Mouse (Mus musculus) stomach, embryonic 15.5 days (tissue): Measurements from ENCODE around the gene Wwox. TPM values are rescaled to one million over a fixed set of nuclear protein-coding genes. Genes with fewer than 3 reads are reported as not detected.

Experiments
- ATAC-seq: fragments of 200-750 bp; cut with Nextera tagmentation; 2 replicates; pipeline ENCODE4 v1.8.0; 2017; ENCODE audit warnings: low read depth, moderate number of reproducible peaks, moderate TSS enrichment; ENCODE audit not compliant: insufficient read depth, low FRiP score
- H3K27ac ChIP-seq: fragments of 300-500 bp; sonication (generic); 2 replicates; pipeline ENCODE4 v1.5.1; 2015; ENCODE audit warnings: mild to moderate bottlenecking, inconsistent platforms
- H3K27me3 ChIP-seq: fragments of 300-500 bp; sonication (generic); replicated peaks from 2 replicates; pipeline ENCODE4 v1.6.1; 2015; ENCODE audit warnings: inconsistent platforms
- H3K36me3 ChIP-seq: fragments of 300-500 bp; sonication (generic); 2 replicates; pipeline ENCODE4 v1.6.1; 2015; ENCODE audit warnings: inconsistent platforms
- H3K4me1 ChIP-seq: fragments of 300-500 bp; sonication (generic); 2 replicates; pipeline ENCODE4 v1.6.1; 2015; ENCODE audit warnings: inconsistent platforms
- H3K4me2 ChIP-seq: fragments of 300-500 bp; sonication (generic); 2 replicates; pipeline ENCODE4 v1.6.1; 2015; ENCODE audit warnings: mild to moderate bottlenecking, inconsistent platforms
- H3K4me3 ChIP-seq: fragments of 300-500 bp; sonication (generic); replicated peaks from 2 replicates; pipeline ENCODE4 v1.5.1; 2015; ENCODE audit warnings: inconsistent platforms
- H3K9ac ChIP-seq: fragments of 300-500 bp; sonication (generic); 2 replicates; pipeline ENCODE4 v1.6.1; 2015; ENCODE audit warnings: inconsistent platforms
- H3K9me3 ChIP-seq: fragments of 300-500 bp; sonication (generic); 2 replicates; pipeline ENCODE4 v1.6.1; 2016; ENCODE audit warnings: inconsistent platforms
- WGBS: fragments of 180-500 bp; shearing (Covaris S2); methylation state at CpG from one replicate; pipeline ENCODE4 v1.1.7; 2015; 5-methylcytosine and 5-hydroxymethylcytosine counted together
- polyA plus RNA-seq: library from polyadenylated mRNA; unstranded; fragments of >200 nt; fragmentation: Nextera tagmentation; extraction: Ambion mirVana; gene quantifications from 2 replicates; pipeline ENCODE4 v1.2.1, GENCODE M21; 2015

Gene Wwox
- polyA plus RNA-seq, 1 experiment from 2014 or later: 12.2 TPM

- Histone ChIP-seq H3K36me3 (no peaks in the 10 kb centered on the region), H3K4me1 (peaks cover 23% of the 10 kb centered on the region), H3K4me2 (peak overlapping the region; percentile 25; the same call in 1 of the 2 replicates), H3K4me3 (no peak overlapping the region), H3K9me3 (no peaks in the 10 kb centered on the region), H3K27ac (peak overlapping the region; percentile 86), H3K27me3 (no peaks in the 10 kb centered on the region), H3K9ac (no peak overlapping the region)
- no peak; the same call in 1 of the 2 replicates for ATAC-seq
- WGBS: 41% methylated on average over 6 of the region's 6 CpGs
Observed at GRCm38 (mm10) chr8:114774415-114774775, 334.9 kb downstream of the Wwox start.

GRCm38 (mm10) chr8:114775543-114775942 is 336.1 kb downstream of the Wwox start:
- 66% methylated on average over 8 of the region's 8 CpGs for whole genome bisulfite sequencing
- H3K36me3 ChIP-seq: no peaks in the 10 kb centered on the region
- peaks cover 23% of the 10 kb centered on the region for H3K4me1 ChIP-seq
- no peak overlapping the region for H3K9ac ChIP-seq
- ATAC-seq: no peak
- H3K4me3 ChIP-seq: no peak overlapping the region
- H3K9me3 ChIP-seq: no peaks in the 10 kb centered on the region
- no peak overlapping the region for H3K4me2 ChIP-seq
- H3K27me3 ChIP-seq: no peaks in the 10 kb centered on the region
- H3K27ac ChIP-seq: no peak overlapping the region

- H3K9ac ChIP-seq: no peak overlapping the region
- WGBS: 83% methylated on average over 9 of the region's 9 CpGs
Observed at GRCm38 (mm10) chr8:114776696-114777095, 337.2 kb downstream of the Wwox start.

GRCm38 (mm10) chr8:114777271-114777980 is 338.0 kb downstream of the Wwox start:
- Histone ChIP-seq H3K36me3 (no peaks in the 10 kb centered on the region), H3K27ac (no peak overlapping the region), H3K27me3 (no peaks in the 10 kb centered on the region), H3K9ac (no peak overlapping the region), H3K9me3 (no peaks in the 10 kb centered on the region), H3K4me1 (peaks cover 20% of the 10 kb centered on the region), H3K4me2 (no peak overlapping the region), H3K4me3 (no peak overlapping the region)
- WGBS: 59% methylated on average over 10 of the region's 10 CpGs
- no peak for ATAC-seq

More at GRCm38 (mm10) chr8:114776696-114777095, 337.2 kb downstream of the Wwox start:
- Histone ChIP-seq H3K27ac (no peak overlapping the region), H3K9me3 (no peaks in the 10 kb centered on the region), H3K27me3 (no peaks in the 10 kb centered on the region), H3K4me2 (no peak overlapping the region), H3K4me3 (no peak overlapping the region), H3K36me3 (no peaks in the 10 kb centered on the region), H3K4me1 (peaks cover 23% of the 10 kb centered on the region)
- ATAC-seq: no peak

GRCm38 (mm10) chr8:114779002-114779401 is 339.5 kb downstream of the Wwox start:
- Histone ChIP-seq H3K4me2 (no peak overlapping the region), H3K27me3 (no peaks in the 10 kb centered on the region), H3K36me3 (no peaks in the 10 kb centered on the region), H3K4me3 (no peak overlapping the region), H3K9me3 (no peaks in the 10 kb centered on the region), H3K27ac (no peak overlapping the region), H3K4me1 (peaks cover 10% of the 10 kb centered on the region), H3K9ac (no peak overlapping the region)
- WGBS: 81% methylated on average over 9 of the region's 9 CpGs
- no peak for ATAC-seq

- Histone ChIP-seq H3K9me3 (no peaks in the 10 kb centered on the region), H3K27ac (no peak overlapping the region), H3K36me3 (no peaks in the 10 kb centered on the region), H3K9ac (no peak overlapping the region), H3K4me1 (no peaks in the 10 kb centered on the region), H3K4me2 (no peak overlapping the region), H3K27me3 (no peaks in the 10 kb centered on the region), H3K4me3 (no peak overlapping the region)
- ATAC-seq: no peak
- 83% methylated on average over 8 of the region's 8 CpGs for WGBS
Observed at GRCm38 (mm10) chr8:114783321-114783720, 343.9 kb downstream of the Wwox start.

GRCm38 (mm10) chr8:114785834-114786233 is 346.4 kb downstream of the Wwox start:
- no peak overlapping the region for H3K27ac ChIP-seq
- ATAC-seq: no peak
- 75% methylated on average over 11 of the region's 11 CpGs for WGBS

GRCm38 (mm10) chr8:114789616-114790015 is 350.2 kb downstream of the Wwox start:
- H3K4me2 ChIP-seq: no peak overlapping the region
- H3K36me3 ChIP-seq: no peaks in the 10 kb centered on the region
- no peak overlapping the region for H3K27ac ChIP-seq
- H3K4me3 ChIP-seq: no peak overlapping the region
- H3K27me3 ChIP-seq: no peaks in the 10 kb centered on the region
- no peaks in the 10 kb centered on the region for H3K4me1 ChIP-seq
- H3K9ac ChIP-seq: no peak overlapping the region
- WGBS: 87% methylated on average over 7 of the region's 7 CpGs
- H3K9me3 ChIP-seq: no peaks in the 10 kb centered on the region
- no peak for ATAC-seq

More at GRCm38 (mm10) chr8:114785834-114786233, 346.4 kb downstream of the Wwox start:
- Histone ChIP-seq H3K36me3 (no peaks in the 10 kb centered on the region), H3K4me3 (no peak overlapping the region), H3K4me1 (no peaks in the 10 kb centered on the region), H3K27me3 (no peaks in the 10 kb centered on the region), H3K9me3 (no peaks in the 10 kb centered on the region), H3K9ac (no peak overlapping the region), H3K4me2 (no peak overlapping the region)

- no peaks in the 10 kb centered on the region for H3K36me3 ChIP-seq
- no peak for ATAC-seq
- H3K4me1 ChIP-seq: no peaks in the 10 kb centered on the region
Observed at GRCm38 (mm10) chr8:114790754-114791153, 351.3 kb downstream of the Wwox start.

GRCm38 (mm10) chr8:114793682-114794081 is 354.2 kb downstream of the Wwox start:
- no peaks in the 10 kb centered on the region for H3K9me3 ChIP-seq
- H3K4me3 ChIP-seq: no peak overlapping the region
- H3K9ac ChIP-seq: no peak overlapping the region
- no peak overlapping the region for H3K27ac ChIP-seq
- 78% methylated on average over 9 of the region's 9 CpGs for WGBS
- no peaks in the 10 kb centered on the region for H3K27me3 ChIP-seq
- ATAC-seq: no peak
- no peaks in the 10 kb centered on the region for H3K36me3 ChIP-seq
- no peak overlapping the region for H3K4me2 ChIP-seq
- H3K4me1 ChIP-seq: no peaks in the 10 kb centered on the region

More at GRCm38 (mm10) chr8:114790754-114791153, 351.3 kb downstream of the Wwox start:
- no peaks in the 10 kb centered on the region for H3K9me3 ChIP-seq
- no peak overlapping the region for H3K4me3 ChIP-seq
- H3K27ac ChIP-seq: no peak overlapping the region
- no peak overlapping the region for H3K9ac ChIP-seq
- no peaks in the 10 kb centered on the region for H3K27me3 ChIP-seq
- WGBS: 50% methylated on average over 7 of the region's 7 CpGs
- no peak overlapping the region for H3K4me2 ChIP-seq

GRCm38 (mm10) chr8:114801428-114802134 is 362.1 kb downstream of the Wwox start:
- Histone ChIP-seq H3K4me2 (no peak overlapping the region), H3K36me3 (no peaks in the 10 kb centered on the region), H3K4me3 (no peak overlapping the region), H3K4me1 (no peaks in the 10 kb centered on the region), H3K9ac (no peak overlapping the region), H3K27ac (no peak overlapping the region), H3K27me3 (no peaks in the 10 kb centered on the region), H3K9me3 (no peaks in the 10 kb centered on the region)
- 66% methylated on average over 7 of the region's 7 CpGs for WGBS
- no peak for ATAC-seq

GRCm38 (mm10) chr8:114803113-114803512 is 363.7 kb downstream of the Wwox start:
- Histone ChIP-seq H3K9me3 (no peaks in the 10 kb centered on the region), H3K4me2 (no peak overlapping the region), H3K36me3 (no peaks in the 10 kb centered on the region), H3K4me1 (no peaks in the 10 kb centered on the region), H3K9ac (no peak overlapping the region), H3K27me3 (no peaks in the 10 kb centered on the region), H3K27ac (no peak overlapping the region), H3K4me3 (no peak overlapping the region)
- 75% methylated on average over 5 of the region's 5 CpGs for WGBS
- ATAC-seq: no peak
